Mouse (Mus musculus): ENCODE results near the gene Fem1b.

GRCm38 (mm10) chr9:62837611-62838010 lies 25.9 kb upstream of the Fem1b start:
- TF ChIP-seq CTCF (IDR thresholded peaks at IDR 0.05; ENCODE audit: low read depth, low read length) = no peak
- TF ChIP-seq POLR2A (IDR thresholded peaks at IDR 0.05; ENCODE audit: extremely low read depth, insufficient read depth, low read length) = no peak
